Mouse (Mus musculus) midbrain, embryonic 15.5 days (tissue): Measurements from ENCODE around the gene Focad. TPM values are rescaled to one million over a fixed set of nuclear protein-coding genes. Genes with fewer than 3 reads are reported as not detected.

ENCODE experiments used
- ATAC-seq: fragments of 200-750 bp; cut with Nextera tagmentation; replicated peaks from 2 replicates; pipeline ENCODE4 v1.8.0; 2017; ENCODE audit warnings: moderate TSS enrichment
- H3K27ac ChIP-seq: fragments of 300-500 bp; sonication (generic); 2 replicates; pipeline ENCODE4 v1.5.1; 2015; ENCODE audit warnings: mild to moderate bottlenecking, inconsistent platforms
- H3K27me3 ChIP-seq: fragments of 300-500 bp; sonication (generic); replicated peaks from 2 replicates; pipeline ENCODE4 v1.6.1; 2015; ENCODE audit warnings: inconsistent platforms
- H3K36me3 ChIP-seq: fragments of 300-500 bp; sonication (generic); replicated peaks from 2 replicates; pipeline ENCODE4 v1.6.1; 2015; ENCODE audit warnings: inconsistent platforms
- H3K4me1 ChIP-seq: fragments of 300-500 bp; sonication (generic); 2 replicates; pipeline ENCODE4 v1.6.1; 2015; ENCODE audit warnings: inconsistent platforms
- H3K4me2 ChIP-seq: fragments of 300-500 bp; sonication (generic); 2 replicates; pipeline ENCODE4 v1.6.1; 2015; ENCODE audit warnings: inconsistent platforms, mild to moderate bottlenecking, moderate library complexity
- H3K4me3 ChIP-seq: fragments of 300-500 bp; sonication (generic); 2 replicates; pipeline ENCODE4 v1.5.1; 2015; ENCODE audit warnings: mild to moderate bottlenecking, inconsistent platforms
- H3K9ac ChIP-seq: fragments of 300-500 bp; sonication (generic); 2 replicates; pipeline ENCODE4 v1.6.1; 2015; ENCODE audit warnings: mild to moderate bottlenecking, inconsistent platforms
- H3K9me3 ChIP-seq: fragments of 300-500 bp; sonication (generic); 2 replicates; pipeline ENCODE4 v1.6.1; 2016; ENCODE audit warnings: inconsistent platforms
- WGBS: fragments of 180-500 bp; shearing (Covaris S2); methylation state at CpG from one replicate; pipeline ENCODE4 v1.1.7; 2015; ENCODE audit warnings: mixed read lengths; 5-methylcytosine and 5-hydroxymethylcytosine counted together
- polyA plus RNA-seq: library from polyadenylated mRNA; unstranded; fragments of >200 nt; fragmentation: Nextera tagmentation; extraction: Ambion mirVana; gene quantifications from 2 replicates; pipeline ENCODE4 v1.2.1, GENCODE M21; 2015

Gene Focad
- polyA plus RNA-seq, 1 experiment from 2014 or later = 15.1 TPM

DNA sequence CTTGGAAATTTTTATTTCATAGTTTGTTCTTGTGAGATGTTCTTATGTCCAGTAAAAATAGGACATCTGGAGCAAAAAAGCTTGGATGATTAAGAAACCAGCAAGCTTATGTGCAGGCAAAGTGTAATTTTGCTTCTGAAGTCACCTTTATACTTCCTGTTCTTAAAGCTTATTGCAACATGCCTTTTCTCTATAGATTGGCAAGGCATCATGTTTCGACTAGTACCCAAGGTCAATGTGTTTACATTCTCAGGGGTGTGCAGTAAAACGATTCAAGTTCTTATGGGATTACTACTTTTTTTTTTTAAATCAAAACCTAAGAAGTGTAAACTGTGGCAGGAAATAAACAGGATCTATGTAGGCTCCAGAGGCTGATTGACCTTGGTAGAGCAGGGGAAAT, 242.9 kb downstream of the Focad start:
- H3K4me1 ChIP-seq = peaks cover 6% of the 10 kb centered on the region; the same call in 1 of the 2 replicates
- 70% methylated on average over 2 of the region's 2 CpGs for WGBS
- no peak overlapping the region for H3K4me3 ChIP-seq
- H3K27ac ChIP-seq = no peak overlapping the region
- no peaks in the 10 kb centered on the region for H3K27me3 ChIP-seq
- no peak overlapping the region for H3K9ac ChIP-seq
- no peaks in the 10 kb centered on the region for H3K36me3 ChIP-seq
- no peak overlapping the region for H3K4me2 ChIP-seq
- no peak for ATAC-seq
- H3K9me3 ChIP-seq = no peaks in the 10 kb centered on the region

DNA sequence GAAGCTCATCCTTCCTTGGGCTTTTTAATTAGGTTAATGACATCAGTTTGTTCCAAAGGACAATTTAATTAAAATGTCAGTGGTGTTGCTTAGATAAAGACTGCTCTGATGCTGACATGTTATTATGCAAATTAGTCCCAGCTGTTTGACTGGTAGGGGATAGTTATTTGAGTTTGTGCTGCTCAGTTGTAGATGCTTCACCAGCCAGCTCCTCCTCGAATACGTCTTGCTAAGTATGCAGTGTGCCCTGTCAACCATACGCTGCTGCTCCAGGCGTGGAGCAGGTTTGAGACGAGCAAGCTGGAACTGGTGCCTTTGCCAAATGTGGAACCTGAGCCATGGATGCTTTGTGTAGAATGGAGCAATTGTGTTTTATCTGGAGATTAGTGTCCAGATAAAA, 243.7 kb downstream of the Focad start:
- no peaks in the 10 kb centered on the region for H3K9me3 ChIP-seq
- H3K4me3 ChIP-seq = no peak overlapping the region
- WGBS = 42% methylated on average over 5 of the region's 5 CpGs
- no peak overlapping the region for H3K27ac ChIP-seq
- H3K9ac ChIP-seq = no peak overlapping the region
- no peak overlapping the region for H3K4me2 ChIP-seq
- no peaks in the 10 kb centered on the region for H3K27me3 ChIP-seq
- ATAC-seq = peak; percentile 78; the same call in 1 of the 2 replicates
- H3K4me1 ChIP-seq = peaks cover 6% of the 10 kb centered on the region; the same call in 1 of the 2 replicates
- H3K36me3 ChIP-seq = no peaks in the 10 kb centered on the region

DNA sequence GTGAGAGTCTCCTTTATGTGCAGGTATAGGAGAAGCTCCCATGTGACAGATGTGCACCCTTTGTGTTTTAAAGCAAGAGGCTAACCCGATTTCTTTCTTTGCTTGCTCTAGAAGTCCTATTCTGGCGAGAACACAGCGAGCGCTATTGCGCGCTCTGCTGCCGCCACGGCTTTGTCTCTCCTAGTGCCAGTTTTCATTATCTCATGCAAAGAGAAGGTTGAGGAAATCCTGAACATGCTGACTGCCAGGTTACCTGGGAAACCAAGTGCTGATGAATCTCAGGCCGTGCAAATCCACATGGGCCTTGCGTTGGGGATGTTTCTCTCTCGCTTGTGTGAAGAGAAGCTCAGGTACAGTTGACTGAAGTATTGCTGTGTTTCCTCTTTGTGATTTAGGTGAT, 250.0 kb downstream of the Focad start:
- ATAC-seq = peak; percentile 90
- peaks cover 20% of the 10 kb centered on the region for H3K4me1 ChIP-seq
- H3K4me2 ChIP-seq = peak overlapping the region; percentile 34
- 0 out of 2 replicates have a peak overlapping the region, but pooled peaks have one; percentile 3 for H3K4me3 ChIP-seq
- H3K9ac ChIP-seq = 0 out of 2 replicates have a peak overlapping the region, but pooled peaks have one; percentile 24
- 25% methylated on average over 11 of the region's 11 CpGs for WGBS
- no peaks in the 10 kb centered on the region for H3K9me3 ChIP-seq
- H3K27me3 ChIP-seq = no peaks in the 10 kb centered on the region
- no peaks in the 10 kb centered on the region for H3K36me3 ChIP-seq
- peak overlapping the region; percentile 78 for H3K27ac ChIP-seq

DNA sequence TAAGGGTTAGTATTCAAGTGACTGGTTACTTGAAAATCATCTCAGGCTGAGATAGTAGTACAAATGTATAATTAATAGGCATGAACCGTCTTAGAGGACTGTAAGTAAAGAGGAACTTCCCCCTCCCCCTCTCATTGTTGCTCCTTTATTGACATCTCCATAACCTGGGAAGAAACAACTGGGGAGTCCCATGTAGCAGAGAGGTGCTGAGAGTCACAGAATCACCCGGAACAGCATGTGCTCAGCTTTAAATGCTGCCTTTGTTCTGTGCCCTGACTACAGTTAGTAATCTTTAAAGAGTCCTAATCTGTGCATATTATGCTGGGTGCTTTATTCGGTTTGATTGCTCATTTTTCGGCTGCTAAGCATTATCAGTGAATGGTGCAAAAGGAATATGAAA, 250.6 kb downstream of the Focad start:
- H3K27ac ChIP-seq = peak overlapping the region; percentile 78; the same call in 1 of the 2 replicates
- peak; percentile 53 for ATAC-seq
- WGBS = 33% methylated on average over 4 of the region's 4 CpGs

DNA sequence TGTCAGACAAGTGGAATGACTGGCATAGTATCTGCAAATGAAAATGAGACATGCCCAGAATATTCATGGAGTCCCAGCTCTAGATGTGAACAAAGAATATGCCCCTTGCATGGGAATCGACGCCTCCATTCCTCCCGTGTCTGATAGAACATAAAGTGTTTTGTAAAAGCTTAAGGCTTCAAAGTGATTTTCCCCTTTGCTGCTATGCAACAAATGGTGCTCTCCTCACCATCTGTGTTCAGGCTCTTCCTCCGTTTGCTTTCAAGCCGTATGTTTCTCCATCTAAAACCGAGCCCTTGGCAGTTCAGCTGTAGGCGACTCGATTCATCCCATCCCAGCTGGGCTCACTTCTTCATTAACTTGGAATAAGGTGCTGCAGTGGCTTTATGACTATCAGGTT, 251.5 kb downstream of the Focad start:
- peaks cover 20% of the 10 kb centered on the region for H3K4me1 ChIP-seq
- H3K4me3 ChIP-seq = no peak overlapping the region
- H3K27ac ChIP-seq = no peak overlapping the region
- no peaks in the 10 kb centered on the region for H3K9me3 ChIP-seq
- WGBS = 64% methylated on average over 8 of the region's 8 CpGs
- no peaks in the 10 kb centered on the region for H3K27me3 ChIP-seq
- ATAC-seq = no peak
- H3K36me3 ChIP-seq = no peaks in the 10 kb centered on the region
- no peak overlapping the region for H3K4me2 ChIP-seq
- H3K9ac ChIP-seq = no peak overlapping the region

More for the DNA sequence above, 250.6 kb downstream of the Focad start:
- Histone ChIP-seq H3K4me1 (peaks cover 20% of the 10 kb centered on the region), H3K9ac (no peak overlapping the region), H3K36me3 (no peaks in the 10 kb centered on the region), H3K27me3 (no peaks in the 10 kb centered on the region), H3K4me2 (peak overlapping the region; percentile 34; the same call in 1 of the 2 replicates), H3K4me3 (no peak overlapping the region), H3K9me3 (no peaks in the 10 kb centered on the region)

DNA sequence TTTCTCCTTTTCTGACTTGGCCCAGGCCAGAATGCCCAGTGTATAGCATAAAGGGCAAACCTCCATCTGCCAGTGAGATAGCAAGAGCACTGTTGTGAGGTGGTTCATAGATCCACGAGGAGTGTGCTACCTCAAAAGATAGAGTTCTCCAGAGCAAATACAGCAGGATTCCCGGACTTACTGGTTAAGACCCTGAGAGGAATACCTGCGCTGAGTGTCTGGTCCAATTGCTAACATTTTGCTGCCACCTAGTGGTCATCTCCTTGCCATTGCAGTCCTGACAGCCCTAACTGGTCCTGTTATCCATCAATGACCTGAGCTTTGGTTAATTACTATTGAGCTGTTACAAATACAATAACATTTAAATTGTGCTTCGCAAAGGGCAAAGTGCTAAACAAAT, 256.5 kb downstream of the Focad start:
- H3K9me3 ChIP-seq = no peaks in the 10 kb centered on the region
- no peaks in the 10 kb centered on the region for H3K27me3 ChIP-seq
- no peaks in the 10 kb centered on the region for H3K4me1 ChIP-seq
- no peaks in the 10 kb centered on the region for H3K36me3 ChIP-seq
- no peak overlapping the region for H3K4me2 ChIP-seq
- H3K4me3 ChIP-seq = no peak overlapping the region
- peak; percentile 92 for ATAC-seq
- WGBS = 4% methylated on average over 4 of the region's 4 CpGs
- no peak overlapping the region for H3K27ac ChIP-seq
- no peak overlapping the region for H3K9ac ChIP-seq

DNA sequence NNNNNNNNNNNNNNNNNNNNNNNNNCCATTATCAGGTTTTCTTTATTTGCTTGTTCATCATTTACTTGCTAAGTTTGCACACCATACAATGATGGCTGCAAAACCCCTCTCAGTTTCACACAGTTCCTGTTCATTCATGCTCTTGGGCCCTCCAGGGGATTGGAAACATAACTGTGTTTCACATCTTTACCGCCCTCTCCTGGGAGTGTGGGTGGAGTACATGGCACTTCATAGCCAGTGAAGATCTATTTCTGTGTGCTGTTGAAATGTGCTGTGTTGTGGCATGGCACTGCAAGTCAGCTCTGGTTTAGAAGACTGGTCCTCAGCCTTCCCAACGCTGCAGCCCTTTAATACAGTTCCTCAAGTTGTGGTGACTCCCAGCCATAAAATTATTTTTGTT, 262.2 kb downstream of the Focad start:
- Histone ChIP-seq H3K4me1 (no peaks in the 10 kb centered on the region), H3K4me2 (no peak overlapping the region), H3K4me3 (no peak overlapping the region), H3K9ac (no peak overlapping the region), H3K36me3 (no peaks in the 10 kb centered on the region), H3K27me3 (no peaks in the 10 kb centered on the region), H3K27ac (no peak overlapping the region), H3K9me3 (no peaks in the 10 kb centered on the region)
- no peak for ATAC-seq
- WGBS = 68% methylated on average over 2 of the region's 2 CpGs

DNA sequence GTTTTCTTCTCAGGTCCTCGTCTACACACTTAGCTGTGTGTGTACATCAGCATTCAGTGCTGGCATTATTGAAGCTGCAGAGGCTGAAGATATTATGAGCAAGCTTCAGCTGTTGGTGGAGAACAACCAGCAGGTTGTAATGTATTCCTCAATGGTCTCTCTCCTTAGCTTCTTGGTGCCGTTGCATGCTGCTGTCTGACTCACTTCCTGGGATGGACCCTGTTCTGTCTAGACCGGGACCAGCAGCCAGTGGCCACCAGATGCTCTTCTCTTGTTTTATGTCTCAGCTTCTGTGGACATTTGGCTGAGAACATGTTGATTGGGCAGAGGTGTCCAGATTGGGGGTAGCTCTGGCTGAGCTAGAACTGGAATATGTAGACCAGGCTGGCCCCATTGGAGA, 263.0 kb downstream of the Focad start:
- no peaks in the 10 kb centered on the region for H3K4me1 ChIP-seq
- H3K4me2 ChIP-seq = no peak overlapping the region
- no peaks in the 10 kb centered on the region for H3K36me3 ChIP-seq
- H3K27ac ChIP-seq = no peak overlapping the region
- H3K9ac ChIP-seq = no peak overlapping the region
- no peaks in the 10 kb centered on the region for H3K27me3 ChIP-seq
- no peak for ATAC-seq
- WGBS = 87% methylated on average over 3 of the region's 3 CpGs
- no peaks in the 10 kb centered on the region for H3K9me3 ChIP-seq
- no peak overlapping the region for H3K4me3 ChIP-seq

DNA sequence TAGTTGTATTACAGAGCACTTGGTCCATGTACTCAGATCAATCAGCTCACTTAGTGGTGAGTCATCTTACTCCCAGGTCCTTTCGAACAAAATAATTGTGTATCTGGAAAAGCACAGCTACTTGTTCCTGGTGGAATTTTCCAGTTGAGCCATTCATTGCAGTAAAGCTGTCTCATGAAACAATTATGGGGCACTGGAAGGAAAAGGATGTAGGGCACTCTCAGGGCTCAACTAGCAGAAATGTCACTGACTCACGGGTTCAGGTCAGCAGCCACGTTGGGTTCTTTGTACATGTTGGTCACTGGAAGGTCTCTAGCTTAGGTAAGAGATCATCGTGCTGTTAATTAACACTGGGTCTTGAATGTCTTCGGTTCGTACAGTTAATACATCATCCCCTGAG, 275.5 kb downstream of the Focad start:
- no peak overlapping the region for H3K27ac ChIP-seq

DNA sequence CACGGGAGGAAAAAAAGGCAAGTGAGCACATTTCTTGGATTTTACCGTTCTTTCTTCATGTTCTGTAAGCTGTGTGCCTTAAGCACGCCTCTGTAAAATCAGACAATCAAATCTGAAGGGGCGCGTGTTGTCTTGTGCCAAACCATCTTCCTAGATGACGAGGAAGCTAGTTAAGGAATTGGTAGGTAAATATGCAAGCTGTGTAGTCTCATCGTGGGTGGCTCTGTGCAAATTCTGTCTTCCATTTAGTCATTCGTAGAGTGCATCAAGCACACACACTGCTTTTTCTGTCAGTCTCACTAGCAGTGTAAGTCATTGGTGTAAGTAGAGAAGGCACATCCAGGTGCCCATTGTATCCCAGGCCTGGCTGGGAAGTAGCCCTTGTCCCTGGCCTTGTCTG, 276.4 kb downstream of the Focad start:
- H3K4me2 ChIP-seq = no peak overlapping the region
- no peaks in the 10 kb centered on the region for H3K36me3 ChIP-seq
- H3K4me3 ChIP-seq = no peak overlapping the region
- H3K9me3 ChIP-seq = no peaks in the 10 kb centered on the region
- no peaks in the 10 kb centered on the region for H3K27me3 ChIP-seq
- 80% methylated on average over 8 of the region's 8 CpGs for WGBS
- H3K4me1 ChIP-seq = 0 out of 2 replicates have a peak, but pooled peaks cover 9% of the 10 kb centered on the region
- ATAC-seq = no peak
- 0 out of 2 replicates have a peak overlapping the region, but pooled peaks have one; percentile 30 for H3K27ac ChIP-seq
- no peak overlapping the region for H3K9ac ChIP-seq

More for the DNA sequence above, 275.5 kb downstream of the Focad start:
- H3K4me2 ChIP-seq = no peak overlapping the region
- H3K4me1 ChIP-seq = 0 out of 2 replicates have a peak, but pooled peaks cover 9% of the 10 kb centered on the region
- WGBS = 89% methylated on average over 6 of the region's 6 CpGs
- ATAC-seq = no peak
- no peaks in the 10 kb centered on the region for H3K36me3 ChIP-seq
- H3K9me3 ChIP-seq = no peaks in the 10 kb centered on the region
- H3K9ac ChIP-seq = no peak overlapping the region
- no peaks in the 10 kb centered on the region for H3K27me3 ChIP-seq
- H3K4me3 ChIP-seq = no peak overlapping the region

DNA sequence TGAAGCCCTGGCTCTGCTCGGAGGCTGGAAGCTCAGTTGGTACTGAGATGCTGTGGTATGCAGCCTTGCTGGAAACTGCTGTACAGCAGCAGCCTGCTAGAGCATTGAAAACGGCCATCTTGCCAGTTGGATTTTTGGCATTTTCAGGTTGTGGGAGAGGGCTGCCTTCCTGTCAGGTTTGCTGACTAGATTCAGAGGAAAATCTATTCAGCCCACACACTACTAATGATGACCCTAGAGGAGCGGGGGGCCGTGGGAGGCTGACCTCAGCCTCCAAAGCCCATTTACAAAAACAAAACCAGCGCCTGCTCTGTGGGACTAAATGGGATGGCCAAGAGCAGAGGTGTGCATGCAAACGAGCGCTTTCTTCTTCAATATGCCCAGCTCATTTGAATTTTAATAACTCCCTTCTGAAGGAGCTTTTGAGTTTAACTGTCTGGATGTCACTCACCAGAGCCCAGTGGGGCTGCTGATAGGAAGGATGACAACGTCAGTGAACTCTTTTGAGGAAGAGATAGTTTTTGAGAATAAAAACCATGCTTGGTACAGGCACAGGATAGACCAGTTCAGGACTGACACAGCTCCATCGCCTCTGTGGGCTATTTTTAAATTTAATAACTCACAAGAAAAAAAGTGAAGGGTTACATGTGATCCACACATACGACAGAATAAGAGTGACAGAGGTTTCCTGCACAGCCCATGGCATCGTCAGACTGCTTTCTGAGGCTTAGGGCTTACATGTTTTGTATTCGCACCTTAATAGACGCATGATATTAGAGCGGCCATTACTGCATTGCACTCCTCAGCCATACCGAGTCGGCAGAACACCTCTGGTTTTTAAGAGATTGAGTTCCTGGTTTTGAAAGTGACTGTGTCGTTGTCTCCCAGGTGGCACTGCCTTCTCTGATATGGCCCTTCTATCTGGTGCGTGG, 278.1 kb downstream of the Focad start:
- 0 out of 2 replicates have a peak overlapping the region, but pooled peaks have one; percentile 11 for H3K4me2 ChIP-seq
- WGBS = 39% methylated on average over 18 of the region's 18 CpGs
- no peaks in the 10 kb centered on the region for H3K9me3 ChIP-seq
- H3K27ac ChIP-seq = peak overlapping the region; percentile 70
- no peak overlapping the region for H3K4me3 ChIP-seq
- H3K9ac ChIP-seq = no peak overlapping the region
- 0 out of 2 replicates have a peak, but pooled peaks cover 9% of the 10 kb centered on the region for H3K4me1 ChIP-seq
- H3K36me3 ChIP-seq = no peaks in the 10 kb centered on the region
- peak; percentile 67; the same call in 1 of the 2 replicates for ATAC-seq
- no peaks in the 10 kb centered on the region for H3K27me3 ChIP-seq

DNA sequence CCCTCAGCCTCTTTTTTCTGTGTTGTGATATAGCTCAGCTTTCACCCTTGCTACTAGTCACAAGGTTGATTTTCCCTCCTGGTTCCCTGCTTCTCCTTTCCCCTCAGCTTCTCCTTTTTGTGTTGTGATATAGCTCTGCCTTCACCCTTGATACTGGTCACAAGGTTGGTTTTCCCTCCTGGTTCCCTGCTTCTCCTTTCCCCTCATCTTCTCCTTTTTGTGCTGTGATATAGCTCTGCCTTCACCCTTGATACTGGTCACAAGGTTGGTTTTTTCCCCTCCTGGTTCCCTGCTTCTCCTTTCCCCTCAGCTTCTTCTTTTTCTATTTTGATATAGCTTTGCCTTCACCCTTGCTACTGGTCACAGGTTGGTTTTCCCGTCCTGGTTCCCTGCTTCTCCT, 295.6 kb downstream of the Focad start:
- no peaks in the 10 kb centered on the region for H3K4me1 ChIP-seq
- 86% methylated on average over 1 of the region's 1 CpGs for WGBS
- no peak overlapping the region for H3K27ac ChIP-seq
- no peak overlapping the region for H3K9ac ChIP-seq
- H3K9me3 ChIP-seq = no peaks in the 10 kb centered on the region
- no peak overlapping the region for H3K4me2 ChIP-seq
- no peaks in the 10 kb centered on the region for H3K36me3 ChIP-seq
- ATAC-seq = no peak
- no peaks in the 10 kb centered on the region for H3K27me3 ChIP-seq
- no peak overlapping the region for H3K4me3 ChIP-seq
